Mouse (Mus musculus): ENCODE data around the gene 2410002F23Rik.

DNA sequence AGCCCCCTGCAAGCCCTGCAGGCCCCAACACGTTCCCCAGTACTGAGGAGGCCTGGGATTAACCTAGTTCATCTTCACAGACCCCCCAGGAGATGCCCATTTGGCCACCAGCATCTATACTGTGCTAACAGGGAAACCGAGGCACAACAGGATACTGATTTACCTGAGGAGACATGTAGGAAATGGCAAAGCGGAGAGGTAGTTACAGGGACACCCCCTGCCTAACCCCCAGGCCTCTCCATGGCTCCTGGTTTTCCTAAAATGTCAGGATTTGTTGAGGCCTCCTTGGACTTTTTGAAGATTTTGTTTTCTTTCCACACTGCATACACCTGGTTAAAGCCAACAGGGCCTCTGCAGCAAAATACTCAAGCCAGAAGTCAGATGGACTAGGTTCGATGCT lies 10.8 kb downstream of the 2410002F23Rik start, which contains the start of gene Acp4:
- TF ChIP-seq POLR2A (IDR thresholded peaks at IDR 0.05; ENCODE audit: extremely low read depth, insufficient read depth, low read length) (no peak), CTCF (IDR thresholded peaks at IDR 0.05; ENCODE audit: low read depth, low read length) (no peak)

All from liver, adult 2 months (tissue).